Mouse (Mus musculus): ENCODE results near the gene Ddo. TPM values are rescaled to one million over a fixed set of nuclear protein-coding genes. Genes with fewer than 3 reads are reported as not detected.

Gene Ddo
- total and polyA plus RNA-seq, 2 experiments from 2014 or later = 3.1 to 3.7 TPM

DNA sequence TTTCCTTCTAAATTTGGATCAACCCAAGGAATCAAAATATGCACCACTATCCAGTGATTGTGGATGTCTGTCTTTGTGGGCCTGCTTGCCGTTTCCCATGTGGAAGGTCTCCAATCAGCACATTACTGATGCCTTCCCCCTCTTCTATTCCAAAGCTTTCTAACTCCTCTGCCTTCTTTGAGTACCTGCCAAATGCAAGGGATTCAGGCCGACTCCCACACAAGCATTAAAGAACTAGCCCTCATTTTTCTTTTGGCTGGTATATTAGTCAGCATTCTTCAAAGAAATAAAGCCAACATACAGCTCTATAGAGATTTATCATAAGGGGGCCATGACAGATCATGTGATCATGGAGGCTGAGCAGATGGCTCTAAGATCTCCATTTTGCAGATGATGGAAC lies 21.9 kb downstream of the Ddo start:
- H3K9ac ChIP-seq = no peak overlapping the region
- H3K4me1 ChIP-seq (ENCODE audit: insufficient read depth) = peaks cover 3% of the 10 kb centered on the region; the same call in 1 of the 2 replicates
- H3K4me2 ChIP-seq (ENCODE audit: low read depth) = no peak overlapping the region
- H3K36me3 ChIP-seq (ENCODE audit: insufficient read depth) = no peaks in the 10 kb centered on the region
- ATAC-seq (no peak), DNase-seq (no peak)
- no peak overlapping the region for H3K27ac ChIP-seq (ENCODE audit: low read depth, low read length)
- no peak overlapping the region for H3K4me3 ChIP-seq (ENCODE audit: low read depth, low read length)
- WGBS = 42% methylated on average over 2 of the region's 2 CpGs
- H3K27me3 ChIP-seq (ENCODE audit: insufficient read depth, low read length) = no peaks in the 10 kb centered on the region
- H3K9me3 ChIP-seq (ENCODE audit: low read length) = no peaks in the 10 kb centered on the region
- no peak for TF ChIP-seq CTCF (IDR thresholded peaks at IDR 0.05; ENCODE audit: low read depth)

DNA sequence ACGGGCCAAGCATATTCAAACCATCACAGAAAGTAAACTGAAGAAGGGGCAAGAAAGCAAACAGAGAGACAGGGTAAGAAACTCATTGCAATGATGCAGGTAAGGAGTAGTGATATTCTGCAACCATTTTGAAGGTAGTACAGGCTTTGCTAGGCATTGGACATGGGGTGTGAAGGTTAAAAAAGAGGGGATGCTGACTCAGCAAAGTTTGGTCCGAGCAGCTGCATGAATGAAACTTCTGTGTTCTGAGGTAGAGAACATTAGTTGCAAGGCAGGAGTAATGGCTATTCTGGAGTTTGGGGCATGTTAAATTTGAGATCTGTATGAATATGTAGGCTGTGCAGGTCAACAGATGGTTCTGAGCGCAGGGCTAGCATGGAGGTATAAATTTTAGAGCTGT lies 35.5 kb downstream of the Ddo start:
- no peak for ATAC-seq
- no peak for DNase-seq
- Histone ChIP-seq H3K27ac (ENCODE audit: low read depth, low read length) (no peak overlapping the region), H3K27me3 (ENCODE audit: insufficient read depth, low read length) (no peaks in the 10 kb centered on the region), H3K4me1 (ENCODE audit: insufficient read depth) (no peaks in the 10 kb centered on the region), H3K9ac (no peak overlapping the region), H3K9me3 (ENCODE audit: low read length) (no peaks in the 10 kb centered on the region), H3K4me3 (ENCODE audit: low read depth, low read length) (no peak overlapping the region), H3K4me2 (ENCODE audit: low read depth) (no peak overlapping the region), H3K36me3 (ENCODE audit: insufficient read depth) (no peaks in the 10 kb centered on the region)
- no peak for TF ChIP-seq CTCF (IDR thresholded peaks at IDR 0.05; ENCODE audit: low read depth)
- 89% methylated on average over 3 of the region's 3 CpGs for WGBS

DNA sequence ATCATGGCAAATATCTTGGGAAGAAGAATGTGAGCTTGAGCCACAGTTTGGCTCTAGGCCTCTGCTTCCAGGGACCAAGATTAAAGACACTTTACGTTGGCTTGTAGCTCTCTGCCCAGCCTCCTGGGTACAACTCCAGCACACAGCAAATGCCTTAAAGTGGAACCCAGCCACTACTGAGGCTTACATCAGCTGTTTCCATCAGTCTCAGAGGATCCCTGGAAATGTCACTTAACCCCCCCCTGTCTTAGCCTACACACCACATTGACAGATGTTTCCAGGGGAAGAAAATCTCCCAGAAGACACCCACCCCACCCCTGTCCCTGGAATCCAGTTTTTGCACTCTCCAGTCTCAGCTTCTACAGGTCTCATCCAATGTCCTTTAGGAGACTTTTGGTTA lies 37.1 kb downstream of the Ddo start:
- 97% methylated on average over 1 of the region's 1 CpGs for WGBS

GRCm38 (mm10) chr10:40668640-40669039 lies 38.8 kb downstream of the Ddo start:
- ATAC-seq (no peak), DNase-seq (no peak)
- Histone ChIP-seq H3K36me3 (ENCODE audit: insufficient read depth) (no peaks in the 10 kb centered on the region), H3K4me1 (ENCODE audit: insufficient read depth) (no peaks in the 10 kb centered on the region), H3K27me3 (ENCODE audit: insufficient read depth, low read length) (no peaks in the 10 kb centered on the region), H3K9me3 (ENCODE audit: low read length) (no peaks in the 10 kb centered on the region), H3K9ac (no peak overlapping the region), H3K27ac (ENCODE audit: low read depth, low read length) (no peak overlapping the region), H3K4me2 (ENCODE audit: low read depth) (no peak overlapping the region), H3K4me3 (ENCODE audit: low read depth, low read length) (no peak overlapping the region)
- no peak for TF ChIP-seq CTCF (IDR thresholded peaks at IDR 0.05; ENCODE audit: low read depth)

More for the DNA sequence above, 37.1 kb downstream of the Ddo start:
- no peak for TF ChIP-seq CTCF (IDR thresholded peaks at IDR 0.05; ENCODE audit: low read depth)
- ATAC-seq (no peak), DNase-seq (no peak)
- Histone ChIP-seq H3K27ac (ENCODE audit: low read depth, low read length) (no peak overlapping the region), H3K4me3 (ENCODE audit: low read depth, low read length) (no peak overlapping the region), H3K9ac (no peak overlapping the region), H3K27me3 (ENCODE audit: insufficient read depth, low read length) (no peaks in the 10 kb centered on the region), H3K4me1 (ENCODE audit: insufficient read depth) (no peaks in the 10 kb centered on the region), H3K4me2 (ENCODE audit: low read depth) (no peak overlapping the region), H3K9me3 (ENCODE audit: low read length) (no peaks in the 10 kb centered on the region), H3K36me3 (ENCODE audit: insufficient read depth) (no peaks in the 10 kb centered on the region)

DNA sequence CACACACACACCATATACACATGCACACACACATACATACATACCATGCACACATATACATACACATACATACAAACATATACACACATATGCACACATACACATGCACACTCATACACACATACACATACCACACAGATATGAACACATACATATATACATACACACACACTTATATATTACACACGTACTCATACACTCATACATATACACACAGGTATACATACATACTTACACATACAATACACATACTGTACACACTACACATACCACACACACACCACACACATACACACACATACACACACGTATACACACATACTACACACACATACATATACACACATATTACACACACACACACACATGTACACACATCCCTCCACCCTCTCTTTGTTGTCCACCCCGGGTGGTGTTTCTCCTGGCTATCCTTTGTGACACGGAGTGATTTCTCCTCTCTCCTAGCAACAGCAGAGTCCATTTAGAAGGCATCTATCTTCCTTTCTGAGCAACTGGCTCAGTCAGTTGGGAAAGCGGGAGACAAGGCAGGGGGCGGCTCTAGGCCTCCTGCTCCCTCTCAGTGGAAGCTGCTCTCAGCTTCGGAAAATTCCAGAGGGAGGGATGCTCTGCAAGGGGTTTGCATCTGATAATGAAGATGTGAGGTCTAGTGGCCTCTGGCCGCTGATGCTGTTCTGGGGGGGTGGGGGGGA lies 42.9 kb downstream of the Ddo start:
- Histone ChIP-seq H3K4me1 (ENCODE audit: insufficient read depth) (no peaks in the 10 kb centered on the region; the same call in 1 of the 2 replicates), H3K4me3 (ENCODE audit: low read depth, low read length) (no peak overlapping the region), H3K4me2 (ENCODE audit: low read depth) (no peak overlapping the region), H3K27ac (ENCODE audit: low read depth, low read length) (no peak overlapping the region), H3K27me3 (ENCODE audit: insufficient read depth, low read length) (no peaks in the 10 kb centered on the region), H3K9ac (no peak overlapping the region), H3K9me3 (ENCODE audit: low read length) (no peaks in the 10 kb centered on the region), H3K36me3 (ENCODE audit: insufficient read depth) (no peaks in the 10 kb centered on the region)
- 53% methylated on average over 8 of the region's 8 CpGs for WGBS
- DNase-seq = no peak
- no peak; the same call in 1 of the 2 replicates for ATAC-seq
- TF ChIP-seq CTCF (IDR thresholded peaks at IDR 0.05; ENCODE audit: low read depth) = no peak

GRCm38 (mm10) chr10:40673297-40673665 lies 43.5 kb downstream of the Ddo start:
- 62% methylated on average over 7 of the region's 7 CpGs for WGBS
- ATAC-seq (no peak; the same call in 1 of the 2 replicates), DNase-seq (no peak)
- H3K4me3 ChIP-seq (ENCODE audit: low read depth, low read length) = no peak overlapping the region
- H3K27me3 ChIP-seq (ENCODE audit: insufficient read depth, low read length) = no peaks in the 10 kb centered on the region
- no peak for TF ChIP-seq CTCF (IDR thresholded peaks at IDR 0.05; ENCODE audit: low read depth)
- H3K27ac ChIP-seq (ENCODE audit: low read depth, low read length) = no peak overlapping the region
- no peak overlapping the region for H3K4me2 ChIP-seq (ENCODE audit: low read depth)
- no peaks in the 10 kb centered on the region for H3K36me3 ChIP-seq (ENCODE audit: insufficient read depth)
- H3K9me3 ChIP-seq (ENCODE audit: low read length) = no peaks in the 10 kb centered on the region
- no peaks in the 10 kb centered on the region; the same call in 1 of the 2 replicates for H3K4me1 ChIP-seq (ENCODE audit: insufficient read depth)
- H3K9ac ChIP-seq = no peak overlapping the region

DNA sequence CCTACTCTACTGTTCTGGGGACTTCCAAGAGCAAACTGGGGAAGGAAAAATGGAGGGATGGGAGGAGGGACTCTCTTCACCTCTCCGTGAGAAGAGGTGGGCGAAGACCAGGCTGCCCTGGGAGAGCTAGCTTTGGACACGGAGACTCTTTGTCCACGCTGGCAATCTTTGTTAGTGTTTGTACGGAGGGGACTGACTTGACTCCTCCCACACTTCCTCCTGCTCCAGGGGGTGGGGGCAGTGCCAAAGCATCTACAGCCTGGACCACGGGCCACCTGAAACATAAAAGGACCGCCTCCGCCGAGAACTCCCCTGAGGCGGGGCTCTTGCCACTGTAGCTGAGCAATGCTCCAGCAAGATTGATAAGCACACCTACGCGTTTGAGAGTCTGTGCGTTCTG lies 44.3 kb downstream of the Ddo start:
- no peak for ATAC-seq

More for the DNA sequence above, 44.3 kb downstream of the Ddo start:
- Histone ChIP-seq H3K27me3 (ENCODE audit: insufficient read depth, low read length) (no peaks in the 10 kb centered on the region), H3K4me1 (ENCODE audit: insufficient read depth) (no peaks in the 10 kb centered on the region; the same call in 1 of the 2 replicates), H3K4me3 (ENCODE audit: low read depth, low read length) (no peak overlapping the region), H3K27ac (ENCODE audit: low read depth, low read length) (no peak overlapping the region), H3K9me3 (ENCODE audit: low read length) (no peaks in the 10 kb centered on the region), H3K4me2 (ENCODE audit: low read depth) (peak overlapping the region; percentile 37), H3K9ac (0 out of 2 replicates have a peak overlapping the region, but pooled peaks have one; percentile 10), H3K36me3 (ENCODE audit: insufficient read depth) (no peaks in the 10 kb centered on the region)
- no peak for DNase-seq
- 12% methylated on average over 13 of the region's 13 CpGs for WGBS
- no peak for TF ChIP-seq CTCF (IDR thresholded peaks at IDR 0.05; ENCODE audit: low read depth)

Data from forebrain, postnatal 0 days (tissue).